Mouse (Mus musculus) thymus, adult 18-20 months (tissue): ENCODE measurements around the gene Gpr31b.
"Not testable (repeated sequence)": the region's sequence is repeated elsewhere in the genome, so short reads cannot be mapped to it uniquely, and the experiment has no call there.

Source experiments
- DNase-seq, 2 experiments: peaks; one replicate each; pipeline ENCODE4 v3.0.0; 2022; ENCODE audit warnings: mixed read lengths in 2 of 2

Gpr31b gene

GRCm38 (mm10) chr17:13052124-13052813 is at the start of gene Gpr31b:
Gene Gpr31b, minus strand, starts transcription at chr17:13052296.
- not testable (repeated sequence) for DNase-seq

GRCm38 (mm10) chr17:13092960-13093359 is 40.9 kb upstream of the Gpr31b start:
- DNase-seq: not testable (repeated sequence)

DNA sequence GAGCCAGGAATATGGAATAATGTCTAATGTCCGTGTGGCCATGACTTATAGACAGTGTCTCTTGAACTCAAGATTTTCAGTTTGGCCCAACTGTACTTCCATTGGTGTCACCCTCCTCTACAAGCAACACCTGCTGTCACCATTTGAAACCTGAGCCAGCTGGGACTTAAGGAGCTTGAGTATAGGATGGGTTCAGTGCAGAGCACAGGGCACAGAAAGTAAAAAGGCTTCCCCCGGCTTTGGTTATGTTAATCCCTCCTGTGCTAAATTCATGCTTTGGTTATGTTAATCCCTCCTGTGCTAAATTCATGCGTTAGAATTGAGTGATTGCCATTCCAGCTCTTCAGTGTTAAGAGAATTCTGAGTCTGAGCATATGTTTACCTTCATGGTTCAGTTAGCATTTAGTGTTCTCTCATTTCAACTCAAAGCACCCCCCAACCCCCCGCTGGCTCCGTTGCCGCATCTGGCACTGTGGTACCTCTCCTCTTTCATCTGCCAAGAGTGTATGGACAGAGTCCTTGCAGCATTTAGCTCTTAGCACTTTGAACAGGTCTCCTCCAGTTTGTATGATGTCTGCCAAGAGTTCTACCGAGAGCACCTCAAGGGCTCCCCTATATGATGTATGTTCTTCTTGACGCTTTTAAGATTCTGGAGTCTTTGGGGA is 40.1 kb upstream of the Gpr31b start:
- not testable (repeated sequence) for DNase-seq

GRCm38 (mm10) chr17:13091510-13091909 is 39.4 kb upstream of the Gpr31b start:
- DNase-seq: not testable (repeated sequence)

DNA sequence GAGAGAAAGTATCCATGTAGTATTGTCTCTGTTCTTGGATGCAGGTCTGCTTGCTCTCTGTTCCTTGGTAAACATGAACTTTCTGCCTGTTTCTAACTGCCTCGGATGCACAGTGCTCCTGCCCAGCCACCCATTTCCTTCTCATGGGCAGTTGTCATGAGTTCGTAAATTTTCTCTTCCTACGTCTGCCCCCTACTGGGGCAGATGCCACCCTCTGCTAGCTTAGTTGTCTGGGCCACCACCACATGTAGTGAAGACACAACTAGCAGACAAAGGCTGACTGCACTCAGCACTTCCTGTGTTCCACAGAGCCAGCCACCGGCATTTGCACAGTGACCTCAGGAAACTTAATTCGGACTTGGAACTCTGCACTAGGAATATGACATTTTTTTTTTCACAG is 17.1 kb upstream of the Gpr31b start:
- not testable (repeated sequence) for DNase-seq

DNA sequence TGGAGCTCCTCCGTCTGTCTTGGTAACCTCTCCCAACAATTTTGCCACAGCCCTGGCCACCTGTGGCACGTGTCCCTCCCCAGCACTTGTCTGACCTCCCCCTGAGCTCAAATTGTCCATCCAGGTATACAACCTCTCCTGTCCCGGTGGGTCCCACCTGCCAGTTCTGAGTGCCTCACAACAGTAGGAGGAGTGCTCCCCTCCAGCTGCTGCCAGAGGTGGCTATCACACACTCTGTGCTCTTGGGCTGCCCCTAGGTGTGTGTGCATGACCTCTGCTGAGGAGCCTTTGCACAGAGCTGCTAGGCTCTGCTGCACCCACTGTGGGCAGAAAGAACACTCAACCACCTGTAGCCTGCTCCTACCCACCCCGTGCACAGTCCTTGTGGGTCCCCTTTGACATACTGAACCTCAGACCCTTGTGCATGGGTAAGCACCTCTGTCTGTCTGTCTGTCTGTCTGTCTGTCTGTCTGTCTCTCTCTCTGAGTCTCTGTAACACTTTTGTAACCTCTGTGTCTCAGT is 15.8 kb upstream of the Gpr31b start:
- DNase-seq: not testable (repeated sequence)

DNA sequence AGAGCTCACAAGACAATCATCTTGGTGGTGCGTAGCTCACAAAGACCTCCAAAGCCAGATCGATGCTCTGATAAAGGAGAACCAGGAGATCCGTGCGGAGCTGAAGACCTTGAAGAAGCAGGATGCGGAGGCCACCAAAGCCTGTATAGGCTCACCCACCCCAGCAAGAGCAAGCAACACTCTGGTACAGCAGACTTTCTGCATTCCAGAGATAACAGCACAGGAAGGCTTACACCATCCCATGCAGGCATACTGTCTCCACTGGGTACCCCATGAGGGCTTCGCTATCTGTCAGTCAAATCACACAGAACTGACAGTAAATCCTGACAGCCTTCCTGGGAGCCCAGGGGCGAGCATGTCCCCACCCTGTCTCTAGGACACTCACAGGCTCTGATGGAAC is 10.8 kb upstream of the Gpr31b start:
- not testable (repeated sequence) for DNase-seq

- DNase-seq: not testable (repeated sequence)
Measured at GRCm38 (mm10) chr17:13060804-13061203, 8.7 kb upstream of the Gpr31b start, which contains the start of gene Tcp10b. Gene Tcp10b, plus strand, starts transcription at chr17:13061104.

- peak in 1 of 2 experiments; percentile 14 for DNase-seq
Measured at GRCm38 (mm10) chr17:13043846-13044673, 8.0 kb downstream of the Gpr31b start.

GRCm38 (mm10) chr17:13036627-13037192 is 15.4 kb downstream of the Gpr31b start:
- DNase-seq: not testable (repeated sequence)

- no peak for DNase-seq
Measured at GRCm38 (mm10) chr17:13013316-13013715, 38.8 kb downstream of the Gpr31b start.

DNA sequence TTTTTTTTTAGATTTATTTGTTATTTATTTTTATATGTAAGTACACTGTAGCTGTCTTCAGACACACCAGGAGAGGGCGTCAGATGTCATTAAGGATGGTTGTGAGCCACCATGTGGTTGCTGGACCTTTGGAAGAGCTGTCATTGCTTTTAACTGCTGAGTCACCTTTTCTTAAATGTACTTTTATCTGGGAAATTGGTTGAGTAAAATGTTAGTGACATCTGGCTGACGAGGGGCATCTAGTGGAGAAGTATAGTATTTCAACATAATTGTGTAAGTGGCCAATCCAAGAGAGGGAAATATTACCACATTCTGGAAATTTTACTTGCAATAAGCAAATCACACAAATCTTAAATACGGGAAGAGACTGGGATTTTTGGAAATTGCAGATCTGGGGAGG is 42.2 kb downstream of the Gpr31b start:
- no peak for DNase-seq

DNA sequence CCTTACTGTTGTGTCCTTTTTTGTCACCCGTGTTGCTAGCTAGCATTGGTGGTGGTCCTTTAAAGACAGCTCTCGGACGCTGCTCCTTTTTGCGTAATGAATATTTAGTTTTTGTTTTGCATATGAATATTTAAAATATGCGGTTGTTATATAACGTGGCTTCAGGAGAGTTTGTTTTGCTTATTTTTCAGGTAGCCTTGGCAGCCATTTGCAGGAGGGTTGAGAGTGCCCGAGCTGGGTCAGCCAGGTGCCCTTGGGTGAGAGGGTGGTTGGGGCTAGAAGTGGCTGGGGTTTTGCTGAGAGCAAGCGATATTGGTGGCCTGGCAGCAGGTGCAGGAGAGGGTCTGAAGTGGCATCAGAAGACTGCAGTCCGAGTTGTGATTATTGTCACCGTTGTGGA is 43.6 kb downstream of the Gpr31b start:
- DNase-seq: no peak

DNA sequence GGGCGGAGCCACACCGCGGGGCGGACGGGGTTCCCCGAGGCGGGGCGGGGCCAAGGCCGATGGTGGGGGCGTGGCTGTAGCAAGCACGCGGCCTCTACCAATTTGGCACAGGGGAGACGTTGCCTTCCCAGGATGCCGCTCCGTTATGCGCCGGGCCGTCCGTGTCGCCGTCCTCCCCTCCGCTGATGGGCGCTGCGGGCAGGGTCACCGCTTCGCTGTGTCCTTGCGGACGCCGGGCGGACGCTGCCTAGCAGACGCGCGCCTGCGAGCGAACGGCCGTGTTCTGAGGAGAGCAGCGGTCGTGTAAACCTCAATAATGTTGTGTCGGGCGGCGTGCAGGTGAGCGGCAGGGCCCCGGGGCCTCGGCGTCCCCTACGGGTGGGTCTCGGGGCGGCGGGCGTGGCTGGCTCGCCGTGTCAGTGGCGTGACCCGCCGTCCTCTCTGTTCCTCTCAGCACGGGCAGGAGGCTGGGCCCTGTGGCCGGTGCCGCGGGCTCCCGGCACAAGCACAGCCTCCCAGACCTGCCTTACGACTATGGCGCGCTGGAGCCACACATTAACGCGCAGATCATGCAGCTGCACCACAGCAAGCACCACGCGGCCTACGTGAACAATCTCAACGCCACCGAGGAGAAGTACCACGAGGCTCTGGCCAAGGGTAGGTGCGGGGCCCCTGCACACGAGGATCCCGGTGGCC is 44.2 kb downstream of the Gpr31b start:
- peak; percentile 94 for DNase-seq

- no peak for DNase-seq
Measured at GRCm38 (mm10) chr17:13006984-13007383, 45.1 kb downstream of the Gpr31b start.

DNA sequence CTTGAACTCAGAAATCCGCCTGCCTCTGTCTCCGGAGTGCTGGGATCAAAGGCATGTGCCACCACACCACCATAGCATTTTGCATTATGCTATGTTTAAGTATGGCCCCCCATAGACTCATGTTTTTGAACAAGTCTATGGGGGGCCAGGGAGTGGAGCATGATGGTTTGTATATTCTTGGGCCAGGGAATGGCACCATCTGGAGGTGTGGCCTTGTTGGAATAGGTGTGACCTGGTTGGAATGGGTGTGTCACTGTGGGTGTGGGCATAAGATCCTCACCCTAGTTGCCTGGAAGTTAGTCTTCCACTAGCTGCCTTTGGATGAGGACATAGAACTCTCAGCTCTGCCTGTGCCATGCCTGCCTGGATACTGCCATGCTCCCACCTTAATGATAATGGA is 45.5 kb downstream of the Gpr31b start, which contains the start of gene Sod2:
Gene Sod2, plus strand, starts transcription at position 301 of the 400 bp plus-strand sequence.
- DNase-seq: not testable (repeated sequence)

- DNase-seq: not testable (repeated sequence)
Measured at GRCm38 (mm10) chr17:13004436-13004835, 47.7 kb downstream of the Gpr31b start.

DNA sequence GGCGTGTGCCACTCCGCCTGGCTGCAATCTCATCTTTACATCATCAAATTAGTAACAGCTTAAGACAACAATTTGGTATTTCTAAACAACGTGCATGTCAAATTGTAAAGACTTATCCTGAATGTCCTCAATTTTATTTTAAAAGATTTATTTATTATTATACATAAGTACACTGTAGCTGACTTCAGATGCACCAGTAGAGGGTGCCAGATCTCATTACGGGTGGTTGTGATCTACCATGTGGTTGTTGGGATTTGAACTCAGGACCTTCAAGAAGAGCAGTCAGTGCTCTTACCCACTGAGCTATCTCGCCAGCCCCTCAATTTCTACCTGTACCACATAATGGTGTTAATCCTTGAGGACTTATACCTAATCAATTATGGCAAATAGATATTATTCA is 49.9 kb downstream of the Gpr31b start:
- not testable (repeated sequence) for DNase-seq
